ENCODE assay signal across 25 mouse cellular contexts in the genomic region with DNA sequence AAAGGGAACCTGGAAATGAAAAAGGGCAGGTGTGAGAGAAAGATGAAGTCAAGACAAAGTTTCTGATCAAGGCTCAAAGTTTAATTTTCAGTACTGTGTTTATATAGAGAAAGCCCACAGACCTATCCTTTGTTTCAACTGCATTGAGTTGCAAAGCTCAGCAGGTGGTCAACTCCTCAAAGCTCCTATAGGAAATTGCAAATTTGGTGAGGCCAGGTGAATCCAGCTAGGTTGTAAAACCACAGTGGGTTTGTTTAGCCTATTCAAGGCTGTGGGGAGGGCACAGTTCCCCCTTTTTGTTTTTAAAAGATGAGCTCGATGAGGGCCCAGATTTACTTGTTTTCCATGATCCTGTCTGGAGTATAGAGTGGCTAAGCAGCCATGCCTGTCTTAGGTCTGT. TPM values are rescaled to one million over a fixed set of nuclear protein-coding genes. Genes with fewer than 3 reads are reported as not detected.
A peak's percentile ranks its signal among the peaks of the same experiment; 100 is the strongest.
DNase-seq lines count a peak whose midpoint lies in the region; ATAC-seq lines count a peak whose summit lies in the region.
"Had no signal": no experiment of that assay in that cellular context is flagged by ENCODE, and none has a peak within 500 bp of the region (broad histone marks: within the 10 kb centered on the region; RNA-seq: fewer than 3 reads in every experiment).

No protein-coding gene starts in this region.

- no peak for ATAC-seq in activated CD4-positive, CD25-positive, alpha-beta regulatory T cell, adult 4 months
- ATAC-seq: CD4-positive, CD25-positive, alpha-beta regulatory T cell, adult 4 months; Patski had no signal

- no peaks in the 10 kb centered on the region for H3K27me3 ChIP-seq in embryonic facial prominence, embryonic 10.5 days (replicated peaks; ENCODE audit: low read depth, poor library complexity, severe bottlenecking)
- H3K27me3 ChIP-seq: CH12.LX had no signal

- H3K4me1 ChIP-seq in embryonic facial prominence, embryonic 10.5 days, result peaks cover 9% of the 10 kb centered on the region

- no peak overlapping the region for H3K27ac ChIP-seq in embryonic facial prominence, embryonic 10.5 days (replicated peaks)

- no peak overlapping the region for H3K4me3 ChIP-seq in embryonic facial prominence, embryonic 10.5 days

- H3K36me3 ChIP-seq in embryonic facial prominence, embryonic 10.5 days (replicated peaks), result no peaks in the 10 kb centered on the region
- H3K36me3 ChIP-seq: G1E had no signal

- 48% methylated on average over 1 of the region's 1 CpGs for WGBS in embryonic facial prominence, embryonic 10.5 days

- peak; percentile 14 for DNase-seq in heart, adult 11 months
- DNase-seq in heart, adult 8-10 months (ENCODE audit: low spot score), result no peak
- DNase-seq in ES-CJ7 (ENCODE audit: low read depth, low spot score), result peak; percentile 30
- DNase-seq in R1 (ENCODE audit: low read depth, low spot score), result peak; percentile 76
- peak; percentile 51 for DNase-seq in ZHBTc4 (ENCODE audit: low read depth, low spot score)
- no peak for DNase-seq in embryonic facial prominence, embryonic 10.5 days (ENCODE audit: low spot score)
- DNase-seq in right cerebral cortex, postnatal 4 days, result no peak
- DNase-seq: adrenal gland, adult 2 months; adrenal gland, adult 8-10 months; adrenal gland, postnatal 10 days; adrenal gland, postnatal 14 days; adrenal gland, postnatal 25 days; adrenal gland, postnatal 36 days; B cell, adult 2 months; cerebellum, adult 11 months; cerebellum, adult 11-12 months; cerebellum, adult 18-20 months; cerebellum, adult 2 months; cerebellum, adult 8-10 months; cerebellum, adult 9-10 months had no signal

- H3K9me3 ChIP-seq in embryonic facial prominence, embryonic 10.5 days, result peaks cover 8% of the 10 kb centered on the region; the same call in 1 of the 2 replicates
- H3K9me3 ChIP-seq: G1E had no signal

RNA-seq across cellular contexts. Expression of a gene that starts 23.2 kb away (rescaled TPM):
- total RNA-seq in heart, adult 8-10 months (2022), result 10 to 100 TPM; 26.1 to 29.2 (median 27.6) TPM
- polyA plus RNA-seq in embryonic facial prominence, embryonic 10.5 days (2016; fragmentation: Nextera tagmentation; extraction: Ambion mirVana), result 15.5 and 17.3 TPM in 2 replicates
- polyA plus RNA-seq in activated CD4-positive, CD25-positive, alpha-beta regulatory T cell, adult 4 months (2017; shearing (Covaris generic)), result 10 to 100 TPM; 19.9 to 21.6 TPM

RNA-seq across cellular contexts. Expression of a gene that starts 53.1 kb away (rescaled TPM):
- total RNA-seq in heart, adult 8-10 months (2022), result 10 to 100 TPM; 10.4 to 12.2 (median 11.7) TPM
- 36.7 and 37.3 TPM in 2 replicates for polyA plus RNA-seq in embryonic facial prominence, embryonic 10.5 days (2016; fragmentation: Nextera tagmentation; extraction: Ambion mirVana)
- polyA plus RNA-seq in activated CD4-positive, CD25-positive, alpha-beta regulatory T cell, adult 4 months (2017; shearing (Covaris generic)), result 10 to 100 TPM; 73.0 to 74.2 TPM

RNA-seq across cellular contexts. Expression of a gene that starts 53.1 kb away (rescaled TPM):
- total RNA-seq in heart, adult 8-10 months (2022), result 10 to 100 TPM; 83.2 to 94.0 (median 90.4) TPM
- 94.9 and 98.3 TPM in 2 replicates for polyA plus RNA-seq in embryonic facial prominence, embryonic 10.5 days (2016; fragmentation: Nextera tagmentation; extraction: Ambion mirVana)
- 10 to 100 TPM; 93.4 to 95.7 TPM for polyA plus RNA-seq in activated CD4-positive, CD25-positive, alpha-beta regulatory T cell, adult 4 months (2017; shearing (Covaris generic))

Comparison
In these comparisons a context has a peak if more than half of its experiments do, and no peak if none do; other contexts are left out.
1. DNase-seq: peak in heart, adult 11 months (single experiment), ES-CJ7 (single experiment), R1 (single experiment) and ZHBTc4 (single experiment); none in heart, adult 8-10 months (single experiment), embryonic facial prominence, embryonic 10.5 days (single experiment) and right cerebral cortex, postnatal 4 days (single experiment).